Mouse (Mus musculus) C2C12 (cell line): ENCODE measurements around the gene Cd6. TPM values are rescaled to one million over a fixed set of nuclear protein-coding genes. Genes with fewer than 3 reads are reported as not detected.

ENCODE experiments used
- H3K27me3 ChIP-seq: one replicate; pipeline ENCODE4 v1.6.1; 2011; ENCODE audit not compliant: control insufficient read depth, insufficient read depth, insufficient read length
- H3K36me3 ChIP-seq: one replicate; pipeline ENCODE4 v1.6.1; 2011; ENCODE audit not compliant: control insufficient read depth, insufficient read depth
- H3K4me3 ChIP-seq: one replicate; pipeline ENCODE4 v1.5.1; 2011; ENCODE audit warnings: mild to moderate bottlenecking, control low read depth; ENCODE audit not compliant: poor library complexity, insufficient read depth, severe bottlenecking
- H3K79me2 ChIP-seq: one replicate; pipeline ENCODE4 v1.6.1; 2011; ENCODE audit not compliant: control insufficient read depth, insufficient read depth
- H3K79me3 ChIP-seq: one replicate; pipeline ENCODE4 v1.6.1; 2011; ENCODE audit warnings: low read depth, control low read depth
- H3ac ChIP-seq: one replicate; pipeline ENCODE3; 2011; ENCODE audit warnings: low read depth; ENCODE audit not compliant: control insufficient read depth, insufficient read length
- CEBPB ChIP-seq: IDR thresholded peaks from one replicate; pipeline ENCODE4 v1.6.1; 2011; ENCODE audit warnings: low read depth, mild to moderate bottlenecking, control low read depth, moderate library complexity
- CTCF ChIP-seq: IDR thresholded peaks from one replicate; pipeline ENCODE4 v1.5.1; 2011; ENCODE audit not compliant: control insufficient read depth, insufficient read depth, insufficient read length
- FOSL1 ChIP-seq: IDR thresholded peaks from one replicate; pipeline ENCODE4 v1.8.0; 2011; ENCODE audit warnings: mild to moderate bottlenecking, low read length; ENCODE audit not compliant: poor library complexity, insufficient read depth, severe bottlenecking
- MAX ChIP-seq: IDR thresholded peaks from one replicate; pipeline ENCODE4 v1.6.1; 2011; ENCODE audit warnings: mild to moderate bottlenecking, control low read depth
- MYOD1 ChIP-seq: IDR thresholded peaks from one replicate; pipeline ENCODE4 v1.6.1; 2011; ENCODE audit warnings: low read depth; ENCODE audit not compliant: control insufficient read depth, insufficient read length
- MYOG ChIP-seq: IDR thresholded peaks from one replicate; pipeline ENCODE4 v1.6.1; 2011; ENCODE audit not compliant: control insufficient read depth, insufficient read length; ENCODE audit errors: extremely low read depth
- USF1 ChIP-seq: IDR thresholded peaks from one replicate; pipeline ENCODE4 v1.6.1; 2011; ENCODE audit warnings: low read depth, mild to moderate bottlenecking, control low read depth, moderate library complexity
- polyA plus RNA-seq: library from polyadenylated mRNA; unstranded; fragments of >200 nt; fragmentation: generic; extraction: Trizol; gene quantifications from one replicate; pipeline ENCODE4 v1.2.1, GENCODE M21; 2012; ENCODE audit warnings: missing spikeins

The Cd6 gene
- polyA plus RNA-seq, 1 experiment, result 0.30 TPM

- Histone ChIP-seq H3K79me3 (no peaks in the 10 kb centered on the region), H3ac (no peak overlapping the region), H3K79me2 (no peaks in the 10 kb centered on the region), H3K27me3 (no peaks in the 10 kb centered on the region), H3K4me3 (no peak overlapping the region), H3K36me3 (no peaks in the 10 kb centered on the region)
- TF ChIP-seq MAX (no peak), USF1 (no peak), FOSL1 (no peak), CEBPB (no peak), CTCF (no peak), MYOD1 (no peak), MYOG (no peak)
Observed at GRCm38 (mm10) chr19:10752106-10752505, 77.8 kb downstream of the Cd6 start.

- no peak for TF ChIP-seq MYOD1
- no peak for TF ChIP-seq USF1
- no peak for TF ChIP-seq MYOG
- TF ChIP-seq MAX, result no peak
- no peak for TF ChIP-seq FOSL1
- no peak for TF ChIP-seq CEBPB
- no peak for TF ChIP-seq CTCF
- Histone ChIP-seq H3K36me3 (no peaks in the 10 kb centered on the region), H3K79me2 (no peaks in the 10 kb centered on the region), H3ac (no peak overlapping the region), H3K27me3 (no peaks in the 10 kb centered on the region), H3K79me3 (no peaks in the 10 kb centered on the region), H3K4me3 (no peak overlapping the region)
Observed at GRCm38 (mm10) chr19:10751607-10752006, 78.3 kb downstream of the Cd6 start.

- TF ChIP-seq MYOD1, result no peak
- no peak for TF ChIP-seq CEBPB
- TF ChIP-seq MAX, result no peak
- no peak for TF ChIP-seq CTCF
- no peak for TF ChIP-seq USF1
- no peak for TF ChIP-seq MYOG
- TF ChIP-seq FOSL1, result no peak
- Histone ChIP-seq H3K36me3 (no peaks in the 10 kb centered on the region), H3K79me2 (no peaks in the 10 kb centered on the region)
Observed at GRCm38 (mm10) chr19:10750161-10750560, 79.7 kb downstream of the Cd6 start.

GRCm38 (mm10) chr19:10749295-10749694 is 80.6 kb downstream of the Cd6 start:
- no peaks in the 10 kb centered on the region for H3K79me2 ChIP-seq
- TF ChIP-seq MYOD1 (no peak), CTCF (no peak), CEBPB (no peak), MYOG (no peak), USF1 (no peak), FOSL1 (no peak), MAX (no peak)
- H3K36me3 ChIP-seq, result no peaks in the 10 kb centered on the region
- no peaks in the 10 kb centered on the region for H3K27me3 ChIP-seq
- H3K4me3 ChIP-seq, result no peak overlapping the region
- H3ac ChIP-seq, result no peak overlapping the region
- H3K79me3 ChIP-seq, result no peaks in the 10 kb centered on the region

More at GRCm38 (mm10) chr19:10750161-10750560, 79.7 kb downstream of the Cd6 start:
- Histone ChIP-seq H3K27me3 (no peaks in the 10 kb centered on the region), H3ac (no peak overlapping the region), H3K79me3 (no peaks in the 10 kb centered on the region), H3K4me3 (no peak overlapping the region)

GRCm38 (mm10) chr19:10748401-10749102 is 81.3 kb downstream of the Cd6 start:
- no peak overlapping the region for H3K4me3 ChIP-seq
- H3K79me2 ChIP-seq, result no peaks in the 10 kb centered on the region
- no peaks in the 10 kb centered on the region for H3K36me3 ChIP-seq
- no peak for TF ChIP-seq MYOD1
- no peak for TF ChIP-seq MAX
- no peak for TF ChIP-seq USF1
- no peak for TF ChIP-seq CTCF
- no peak for TF ChIP-seq FOSL1
- no peak for TF ChIP-seq CEBPB
- TF ChIP-seq MYOG, result no peak
- H3ac ChIP-seq, result no peak overlapping the region
- H3K27me3 ChIP-seq, result no peaks in the 10 kb centered on the region
- H3K79me3 ChIP-seq, result no peaks in the 10 kb centered on the region

GRCm38 (mm10) chr19:10747718-10748117 is 82.1 kb downstream of the Cd6 start:
- H3K36me3 ChIP-seq, result no peaks in the 10 kb centered on the region
- H3K27me3 ChIP-seq, result no peaks in the 10 kb centered on the region
- no peak overlapping the region for H3K4me3 ChIP-seq
- H3K79me2 ChIP-seq, result no peaks in the 10 kb centered on the region
- no peak for TF ChIP-seq CEBPB
- TF ChIP-seq FOSL1, result no peak
- peak; percentile 22 for TF ChIP-seq USF1
- no peaks in the 10 kb centered on the region for H3K79me3 ChIP-seq
- H3ac ChIP-seq, result no peak overlapping the region
